Mouse (Mus musculus): Measurements from ENCODE around the gene Nod2. TPM values are rescaled to one million over a fixed set of nuclear protein-coding genes. Genes with fewer than 3 reads are reported as not detected.

The Nod2 gene
- polyA plus RNA-seq (2012; rRNA removed) = 1.4 and 1.7 TPM in 2 replicates

- TF ChIP-seq POLR2A (IDR thresholded peaks at IDR 0.05; ENCODE audit: low read depth, low read length) (no peak), CTCF (conservative IDR thresholded peaks at IDR 0.05; ENCODE audit: insufficient read depth, insufficient read length, low read depth, low read length) (no peak)
- DNase-seq = peak; percentile 96
- H3K27ac ChIP-seq (ENCODE audit: insufficient read depth, low read depth, low read length) = 0 out of 2 replicates have a peak within 1 kb of the TSS, but pooled peaks have one; percentile 4
Observed at GRCm38 (mm10) chr8:88646837-88647778, at the start of gene Nod2. Nod2 (plus strand) TSS chr8:88647315.

GRCm38 (mm10) chr8:88598578-88598977 lies 48.5 kb upstream of the Nod2 start:
- H3K36me3 ChIP-seq (ENCODE audit: control insufficient read depth, insufficient read depth, low read length) = no peaks in the 10 kb centered on the region
- H3K4me3 ChIP-seq (ENCODE audit: insufficient read depth, low read depth, low read length) = no peak overlapping the region
- WGBS = 77% methylated on average over 5 of the region's 5 CpGs
- no peaks in the 10 kb centered on the region for H3K4me1 ChIP-seq (ENCODE audit: control insufficient read depth, insufficient read depth, low read length)
- no peak overlapping the region for H3K27ac ChIP-seq (ENCODE audit: insufficient read depth, low read depth, low read length)
- no peak for DNase-seq
- no peak for TF ChIP-seq CTCF (conservative IDR thresholded peaks at IDR 0.05; ENCODE audit: insufficient read depth, insufficient read length, low read depth, low read length)
- no peak for TF ChIP-seq POLR2A (IDR thresholded peaks at IDR 0.05; ENCODE audit: low read depth, low read length)
- H3K27me3 ChIP-seq (replicated peaks; ENCODE audit: control insufficient read depth, insufficient read depth, low read length) = no peaks in the 10 kb centered on the region

More at GRCm38 (mm10) chr8:88646837-88647778, at the start of gene Nod2:
- no peaks in the 10 kb centered on the region for H3K36me3 ChIP-seq (ENCODE audit: control insufficient read depth, insufficient read depth, low read length)
- peaks cover 19% of the 10 kb centered on the region for H3K4me1 ChIP-seq (ENCODE audit: control insufficient read depth, insufficient read depth, low read length)
- H3K4me3 ChIP-seq (ENCODE audit: insufficient read depth, low read depth, low read length) = peak within 1 kb of the TSS; percentile 61
- WGBS = 11% methylated on average over 33 of the region's 33 CpGs
- no peaks in the 10 kb centered on the region for H3K27me3 ChIP-seq (replicated peaks; ENCODE audit: control insufficient read depth, insufficient read depth, low read length)

GRCm38 (mm10) chr8:88599491-88599890 lies 47.6 kb upstream of the Nod2 start:
- WGBS = 81% methylated on average over 7 of the region's 7 CpGs
- Histone ChIP-seq H3K27me3 (replicated peaks; ENCODE audit: control insufficient read depth, insufficient read depth, low read length) (no peaks in the 10 kb centered on the region), H3K27ac (ENCODE audit: insufficient read depth, low read depth, low read length) (no peak overlapping the region), H3K4me3 (ENCODE audit: insufficient read depth, low read depth, low read length) (no peak overlapping the region), H3K4me1 (ENCODE audit: control insufficient read depth, insufficient read depth, low read length) (no peaks in the 10 kb centered on the region), H3K36me3 (ENCODE audit: control insufficient read depth, insufficient read depth, low read length) (no peaks in the 10 kb centered on the region)
- DNase-seq = no peak
- TF ChIP-seq POLR2A (IDR thresholded peaks at IDR 0.05; ENCODE audit: low read depth, low read length) = no peak
- no peak for TF ChIP-seq CTCF (conservative IDR thresholded peaks at IDR 0.05; ENCODE audit: insufficient read depth, insufficient read length, low read depth, low read length)

GRCm38 (mm10) chr8:88603446-88603989 lies 43.6 kb upstream of the Nod2 start:
- 18% methylated on average over 10 of the region's 10 CpGs for WGBS
- TF ChIP-seq CTCF (conservative IDR thresholded peaks at IDR 0.05; ENCODE audit: insufficient read depth, insufficient read length, low read depth, low read length) = no peak
- TF ChIP-seq POLR2A (IDR thresholded peaks at IDR 0.05; ENCODE audit: low read depth, low read length) = no peak
- Histone ChIP-seq H3K27me3 (replicated peaks; ENCODE audit: control insufficient read depth, insufficient read depth, low read length) (no peaks in the 10 kb centered on the region), H3K36me3 (ENCODE audit: control insufficient read depth, insufficient read depth, low read length) (no peaks in the 10 kb centered on the region), H3K4me3 (ENCODE audit: insufficient read depth, low read depth, low read length) (no peak overlapping the region), H3K4me1 (ENCODE audit: control insufficient read depth, insufficient read depth, low read length) (no peaks in the 10 kb centered on the region), H3K27ac (ENCODE audit: insufficient read depth, low read depth, low read length) (no peak overlapping the region)
- no peak for DNase-seq

GRCm38 (mm10) chr8:88604065-88605038 lies 42.8 kb upstream of the Nod2 start:
- 16% methylated on average over 20 of the region's 20 CpGs for WGBS
- no peak for TF ChIP-seq CTCF (conservative IDR thresholded peaks at IDR 0.05; ENCODE audit: insufficient read depth, insufficient read length, low read depth, low read length)
- no peak for TF ChIP-seq POLR2A (IDR thresholded peaks at IDR 0.05; ENCODE audit: low read depth, low read length)
- no peak overlapping the region for H3K27ac ChIP-seq (ENCODE audit: insufficient read depth, low read depth, low read length)
- no peaks in the 10 kb centered on the region for H3K27me3 ChIP-seq (replicated peaks; ENCODE audit: control insufficient read depth, insufficient read depth, low read length)
- DNase-seq = peak; percentile 56
- H3K4me3 ChIP-seq (ENCODE audit: insufficient read depth, low read depth, low read length) = no peak overlapping the region
- no peaks in the 10 kb centered on the region for H3K4me1 ChIP-seq (ENCODE audit: control insufficient read depth, insufficient read depth, low read length)
- H3K36me3 ChIP-seq (ENCODE audit: control insufficient read depth, insufficient read depth, low read length) = no peaks in the 10 kb centered on the region

GRCm38 (mm10) chr8:88605361-88606040 lies 41.6 kb upstream of the Nod2 start:
- Histone ChIP-seq H3K36me3 (ENCODE audit: control insufficient read depth, insufficient read depth, low read length) (no peaks in the 10 kb centered on the region), H3K4me1 (ENCODE audit: control insufficient read depth, insufficient read depth, low read length) (no peaks in the 10 kb centered on the region), H3K27ac (ENCODE audit: insufficient read depth, low read depth, low read length) (no peak overlapping the region), H3K4me3 (ENCODE audit: insufficient read depth, low read depth, low read length) (no peak overlapping the region), H3K27me3 (replicated peaks; ENCODE audit: control insufficient read depth, insufficient read depth, low read length) (no peaks in the 10 kb centered on the region)
- 47% methylated on average over 13 of the region's 13 CpGs for WGBS
- TF ChIP-seq CTCF (conservative IDR thresholded peaks at IDR 0.05; ENCODE audit: insufficient read depth, insufficient read length, low read depth, low read length) (no peak), POLR2A (IDR thresholded peaks at IDR 0.05; ENCODE audit: low read depth, low read length) (no peak)
- DNase-seq = no peak

Data from kidney, adult 2 months (tissue).